Mouse (Mus musculus) A20 (cell line): Measurements from ENCODE around the gene Syt9.
A peak's percentile ranks its signal among the peaks of the same experiment; 100 is the strongest.
"Not testable (repeated sequence)": the region's sequence is repeated elsewhere in the genome, so short reads cannot be mapped to it uniquely, and the experiment has no call there.

Source experiments
- DNase-seq: peaks from one replicate; pipeline ENCODE4 v3.0.0-alpha.2; 2011; ENCODE audit warnings: low read depth, low spot score

Gene Syt9

GRCm38 (mm10) chr7:107461699-107462440, 91.3 kb downstream of the Syt9 start:
- no peak for DNase-seq

GRCm38 (mm10) chr7:107462962-107463361, 92.4 kb downstream of the Syt9 start:
- no peak for DNase-seq

GRCm38 (mm10) chr7:107465081-107465480, 94.6 kb downstream of the Syt9 start:
- DNase-seq = no peak

GRCm38 (mm10) chr7:107478979-107479965, 108.7 kb downstream of the Syt9 start:
- no peak for DNase-seq

- not testable (repeated sequence) for DNase-seq
Measured at GRCm38 (mm10) chr7:107485709-107486108, 115.2 kb downstream of the Syt9 start.

GRCm38 (mm10) chr7:107495428-107495827, 124.9 kb downstream of the Syt9 start:
- DNase-seq = no peak

- DNase-seq = no peak
Measured at GRCm38 (mm10) chr7:107496923-107497322, 126.4 kb downstream of the Syt9 start.

GRCm38 (mm10) chr7:107500641-107501040, 130.1 kb downstream of the Syt9 start:
- no peak for DNase-seq

- no peak for DNase-seq
Measured at GRCm38 (mm10) chr7:107504761-107505712, 134.5 kb downstream of the Syt9 start.

- DNase-seq = no peak
Measured at GRCm38 (mm10) chr7:107507920-107508319, 137.4 kb downstream of the Syt9 start.

GRCm38 (mm10) chr7:107509740-107510139, 139.2 kb downstream of the Syt9 start:
- no peak for DNase-seq

- no peak for DNase-seq
Measured at GRCm38 (mm10) chr7:107516704-107517410, 146.3 kb downstream of the Syt9 start.

- DNase-seq = no peak
Measured at GRCm38 (mm10) chr7:107519256-107520025, 148.9 kb downstream of the Syt9 start.

- DNase-seq = no peak
Measured at GRCm38 (mm10) chr7:107521411-107521810, 150.9 kb downstream of the Syt9 start.

GRCm38 (mm10) chr7:107526299-107526698, 155.8 kb downstream of the Syt9 start:
- peak; percentile 24 for DNase-seq

GRCm38 (mm10) chr7:107528169-107528772, 157.7 kb downstream of the Syt9 start:
- no peak for DNase-seq

GRCm38 (mm10) chr7:107529364-107529763, 158.8 kb downstream of the Syt9 start:
- no peak for DNase-seq

- no peak for DNase-seq
Measured at GRCm38 (mm10) chr7:107535311-107535710, 164.8 kb downstream of the Syt9 start.

- no peak for DNase-seq
Measured at GRCm38 (mm10) chr7:107536516-107536915, 166.0 kb downstream of the Syt9 start.
